Mouse (Mus musculus): Measurements from ENCODE around the gene Prune2. TPM values are rescaled to one million over a fixed set of nuclear protein-coding genes. Genes with fewer than 3 reads are reported as not detected.

The Prune2 gene
- polyA plus RNA-seq, 1 experiment: 0.84 TPM

DNA sequence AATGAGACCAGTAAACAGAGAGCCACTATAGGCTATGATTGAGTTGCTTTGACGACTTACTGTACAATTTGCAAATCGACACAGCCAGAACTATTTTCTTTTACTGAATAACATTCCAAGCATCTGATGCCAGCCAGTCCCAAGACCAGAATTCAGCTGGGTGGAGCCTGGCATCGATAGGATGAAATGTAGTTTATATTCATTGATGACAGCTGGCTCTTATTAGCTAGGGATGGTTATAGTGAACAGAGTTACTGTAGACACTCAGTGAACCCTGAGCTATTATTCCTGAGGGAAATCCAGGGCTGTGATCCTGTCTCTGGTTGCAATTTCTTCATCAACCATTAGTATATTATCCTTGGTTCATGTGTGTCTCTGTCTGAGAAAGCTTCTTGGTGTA, 254.6 kb downstream of the Prune2 start:
- DNase-seq: no peak
- H3K4me3 ChIP-seq (ENCODE audit: control insufficient read depth, insufficient read depth, low read length): no peak overlapping the region
- no peak overlapping the region for H3K27ac ChIP-seq (ENCODE audit: control insufficient read depth, insufficient read depth, low read length)
- H3K36me3 ChIP-seq (ENCODE audit: control insufficient read depth, insufficient read depth, low read length): no peaks in the 10 kb centered on the region
- WGBS: 97% methylated on average over 3 of the region's 3 CpGs
- no peaks in the 10 kb centered on the region for H3K4me1 ChIP-seq (replicated peaks; ENCODE audit: control insufficient read depth, insufficient read depth, low read length)
- no peaks in the 10 kb centered on the region for H3K27me3 ChIP-seq (ENCODE audit: control insufficient read depth, insufficient read depth, low read length)
- TF ChIP-seq CTCF (IDR thresholded peaks at IDR 0.05; ENCODE audit: borderline replicate concordance, control insufficient read depth, extremely low read depth, insufficient read depth, low read length, poor library complexity) (no peak), POLR2A (IDR thresholded peaks at IDR 0.05; ENCODE audit: control insufficient read depth, extremely low read depth, insufficient read depth, low read length, poor library complexity) (no peak)

GRCm38 (mm10) chr19:17214896-17215520, 259.1 kb downstream of the Prune2 start:
- whole genome bisulfite sequencing: 86% methylated on average over 13 of the region's 13 CpGs
- H3K4me3 ChIP-seq (ENCODE audit: control insufficient read depth, insufficient read depth, low read length): no peak overlapping the region
- TF ChIP-seq CTCF (IDR thresholded peaks at IDR 0.05; ENCODE audit: borderline replicate concordance, control insufficient read depth, extremely low read depth, insufficient read depth, low read length, poor library complexity) (no peak), POLR2A (IDR thresholded peaks at IDR 0.05; ENCODE audit: control insufficient read depth, extremely low read depth, insufficient read depth, low read length, poor library complexity) (no peak)

GRCm38 (mm10) chr19:17218195-17218594, 262.3 kb downstream of the Prune2 start:
- Histone ChIP-seq H3K27me3 (ENCODE audit: control insufficient read depth, insufficient read depth, low read length) (no peaks in the 10 kb centered on the region), H3K36me3 (ENCODE audit: control insufficient read depth, insufficient read depth, low read length) (no peaks in the 10 kb centered on the region), H3K27ac (ENCODE audit: control insufficient read depth, insufficient read depth, low read length) (no peak overlapping the region), H3K4me1 (replicated peaks; ENCODE audit: control insufficient read depth, insufficient read depth, low read length) (no peaks in the 10 kb centered on the region; the same call in 1 of the 2 replicates), H3K4me3 (ENCODE audit: control insufficient read depth, insufficient read depth, low read length) (no peak overlapping the region)
- no peak for DNase-seq
- WGBS: 48% methylated on average over 3 of the region's 3 CpGs
- TF ChIP-seq POLR2A (IDR thresholded peaks at IDR 0.05; ENCODE audit: control insufficient read depth, extremely low read depth, insufficient read depth, low read length, poor library complexity): no peak
- no peak for TF ChIP-seq CTCF (IDR thresholded peaks at IDR 0.05; ENCODE audit: borderline replicate concordance, control insufficient read depth, extremely low read depth, insufficient read depth, low read length, poor library complexity)

More at GRCm38 (mm10) chr19:17214896-17215520, 259.1 kb downstream of the Prune2 start:
- H3K36me3 ChIP-seq (ENCODE audit: control insufficient read depth, insufficient read depth, low read length): no peaks in the 10 kb centered on the region
- H3K4me1 ChIP-seq (replicated peaks; ENCODE audit: control insufficient read depth, insufficient read depth, low read length): no peaks in the 10 kb centered on the region
- no peaks in the 10 kb centered on the region for H3K27me3 ChIP-seq (ENCODE audit: control insufficient read depth, insufficient read depth, low read length)
- no peak for DNase-seq
- H3K27ac ChIP-seq (ENCODE audit: control insufficient read depth, insufficient read depth, low read length): no peak overlapping the region

DNA sequence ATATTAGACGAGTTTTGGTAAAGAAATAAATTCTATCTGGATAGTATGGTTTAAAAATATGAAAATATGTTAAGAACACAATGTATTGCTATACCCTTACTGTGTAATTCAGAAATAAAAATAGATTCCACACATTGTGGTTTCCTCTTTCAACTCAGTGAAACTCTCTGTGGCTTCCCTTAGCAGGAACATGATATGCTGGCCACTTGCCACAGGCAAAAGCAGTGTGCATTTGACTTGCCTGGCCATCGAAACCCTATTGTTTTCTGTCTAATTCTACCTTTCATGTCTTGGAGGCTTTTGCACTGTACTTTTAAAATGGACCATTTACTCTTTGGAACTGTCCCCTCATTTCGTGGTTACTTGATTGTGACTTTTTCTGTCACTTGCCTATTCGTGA, 267.9 kb downstream of the Prune2 start:
- no peak for TF ChIP-seq CTCF (IDR thresholded peaks at IDR 0.05; ENCODE audit: borderline replicate concordance, control insufficient read depth, extremely low read depth, insufficient read depth, low read length, poor library complexity)
- no peak for TF ChIP-seq POLR2A (IDR thresholded peaks at IDR 0.05; ENCODE audit: control insufficient read depth, extremely low read depth, insufficient read depth, low read length, poor library complexity)
- no peak overlapping the region for H3K4me3 ChIP-seq (ENCODE audit: control insufficient read depth, insufficient read depth, low read length)
- no peaks in the 10 kb centered on the region for H3K27me3 ChIP-seq (ENCODE audit: control insufficient read depth, insufficient read depth, low read length)
- no peak for DNase-seq
- H3K4me1 ChIP-seq (replicated peaks; ENCODE audit: control insufficient read depth, insufficient read depth, low read length): peaks cover 2% of the 10 kb centered on the region
- no peaks in the 10 kb centered on the region for H3K36me3 ChIP-seq (ENCODE audit: control insufficient read depth, insufficient read depth, low read length)
- no peak overlapping the region for H3K27ac ChIP-seq (ENCODE audit: control insufficient read depth, insufficient read depth, low read length)
- 4% methylated on average over 4 of the region's 4 CpGs for WGBS

GRCm38 (mm10) chr19:17225570-17226083, 269.7 kb downstream of the Prune2 start:
- no peak for DNase-seq
- TF ChIP-seq CTCF (IDR thresholded peaks at IDR 0.05; ENCODE audit: borderline replicate concordance, control insufficient read depth, extremely low read depth, insufficient read depth, low read length, poor library complexity) (no peak), POLR2A (IDR thresholded peaks at IDR 0.05; ENCODE audit: control insufficient read depth, extremely low read depth, insufficient read depth, low read length, poor library complexity) (no peak)
- no peak overlapping the region for H3K4me3 ChIP-seq (ENCODE audit: control insufficient read depth, insufficient read depth, low read length)
- no peaks in the 10 kb centered on the region for H3K36me3 ChIP-seq (ENCODE audit: control insufficient read depth, insufficient read depth, low read length)
- H3K4me1 ChIP-seq (replicated peaks; ENCODE audit: control insufficient read depth, insufficient read depth, low read length): peaks cover 2% of the 10 kb centered on the region
- H3K27me3 ChIP-seq (ENCODE audit: control insufficient read depth, insufficient read depth, low read length): no peaks in the 10 kb centered on the region
- 94% methylated on average over 5 of the region's 5 CpGs for WGBS
- H3K27ac ChIP-seq (ENCODE audit: control insufficient read depth, insufficient read depth, low read length): no peak overlapping the region

GRCm38 (mm10) chr19:17226096-17226495, 270.2 kb downstream of the Prune2 start:
- TF ChIP-seq CTCF (IDR thresholded peaks at IDR 0.05; ENCODE audit: borderline replicate concordance, control insufficient read depth, extremely low read depth, insufficient read depth, low read length, poor library complexity): no peak
- WGBS: 98% methylated on average over 8 of the region's 8 CpGs
- Histone ChIP-seq H3K36me3 (ENCODE audit: control insufficient read depth, insufficient read depth, low read length) (no peaks in the 10 kb centered on the region), H3K4me1 (replicated peaks; ENCODE audit: control insufficient read depth, insufficient read depth, low read length) (peaks cover 2% of the 10 kb centered on the region), H3K4me3 (ENCODE audit: control insufficient read depth, insufficient read depth, low read length) (no peak overlapping the region), H3K27me3 (ENCODE audit: control insufficient read depth, insufficient read depth, low read length) (no peaks in the 10 kb centered on the region), H3K27ac (ENCODE audit: control insufficient read depth, insufficient read depth, low read length) (no peak overlapping the region)
- no peak for DNase-seq

- no peak for DNase-seq
- Histone ChIP-seq H3K4me3 (ENCODE audit: control insufficient read depth, insufficient read depth, low read length) (no peak overlapping the region), H3K4me1 (replicated peaks; ENCODE audit: control insufficient read depth, insufficient read depth, low read length) (no peaks in the 10 kb centered on the region), H3K27me3 (ENCODE audit: control insufficient read depth, insufficient read depth, low read length) (no peaks in the 10 kb centered on the region), H3K27ac (ENCODE audit: control insufficient read depth, insufficient read depth, low read length) (no peak overlapping the region), H3K36me3 (ENCODE audit: control insufficient read depth, insufficient read depth, low read length) (no peaks in the 10 kb centered on the region)
- WGBS: 94% methylated on average over 1 of the region's 1 CpGs
- TF ChIP-seq CTCF (IDR thresholded peaks at IDR 0.05; ENCODE audit: borderline replicate concordance, control insufficient read depth, extremely low read depth, insufficient read depth, low read length, poor library complexity) (no peak), POLR2A (IDR thresholded peaks at IDR 0.05; ENCODE audit: control insufficient read depth, extremely low read depth, insufficient read depth, low read length, poor library complexity) (no peak)
Measured at GRCm38 (mm10) chr19:17230013-17230412, 274.1 kb downstream of the Prune2 start.

Measured in thymus, adult 2 months (tissue).